Mouse (Mus musculus): ENCODE data around the gene Sipa1l2.

- TF ChIP-seq POLR2A (IDR thresholded peaks at IDR 0.05; ENCODE audit: insufficient read depth, low read depth, low read length) (no peak), CTCF (IDR thresholded peaks at IDR 0.05; ENCODE audit: insufficient read depth, low read depth, low read length) (no peak)
Observed at GRCm38 (mm10) chr8:125413001-125413909, 156.4 kb downstream of the Sipa1l2 start.

All from olfactory bulb, adult 2 months (tissue).